Mouse (Mus musculus): ENCODE results near the gene Fndc3b.

GRCm38 (mm10) chr3:27458416-27458815, 252.7 kb downstream of the Fndc3b start:
- TF ChIP-seq CTCF (IDR thresholded peaks at IDR 0.05; ENCODE audit: low read depth), result no peak
- TF ChIP-seq EP300 (IDR thresholded peaks at IDR 0.05; ENCODE audit: low read depth), result no peak
